Mouse (Mus musculus) brain, embryonic 14.5 days (tissue): ENCODE results near the gene Mak.

Experiments
- CTCF ChIP-seq: fragments of 200-500 bp; IDR thresholded peaks from 2 replicates; pipeline ENCODE4 v1.5.1; 2012; ENCODE audit warnings: inconsistent platforms, mild to moderate bottlenecking, moderate library complexity, borderline replicate concordance; ENCODE audit not compliant: insufficient read depth, insufficient read length; ENCODE audit errors: extremely low read depth
- POLR2A ChIP-seq: fragments of 200-500 bp; IDR thresholded peaks from 2 replicates; pipeline ENCODE4 v1.6.1; 2012; ENCODE audit warnings: mild to moderate bottlenecking, inconsistent platforms, borderline replicate concordance; ENCODE audit not compliant: poor library complexity, insufficient read depth, insufficient read length, severe bottlenecking; ENCODE audit errors: extremely low read depth

- TF ChIP-seq CTCF (no peak), POLR2A (no peak)
Measured at GRCm38 (mm10) chr13:41077921-41078320, 1.6 kb downstream of the Mak start.
